Mouse (Mus musculus) myocyte (in vitro differentiated cells): ENCODE data around the gene Uaca.

Experiments used
- E2F4 ChIP-seq: IDR thresholded peaks from one replicate; pipeline ENCODE4 v1.6.1; 2011; ENCODE audit warnings: mild to moderate bottlenecking, control low read depth, moderate library complexity; ENCODE audit not compliant: insufficient read depth
- MAX ChIP-seq: IDR thresholded peaks from one replicate; pipeline ENCODE4 v1.6.1; 2011; ENCODE audit warnings: low read depth, mild to moderate bottlenecking, control low read depth
- MYOD1 ChIP-seq, 3 experiments: IDR thresholded peaks; one replicate each; pipeline ENCODE4 v1.6.1; 2011; ENCODE audit warnings: control low read depth in 2 of 3, low read depth in 2 of 3, mild to moderate bottlenecking in 2 of 3, moderate library complexity in 1 of 3; ENCODE audit not compliant: insufficient read length in 2 of 3, control insufficient read depth in 1 of 3
- MYOG ChIP-seq, 3 experiments: IDR thresholded peaks; one replicate each; pipeline ENCODE4 v1.6.1; 2011; ENCODE audit warnings: control low read depth in 2 of 3, low read depth in 2 of 3, mild to moderate bottlenecking in 2 of 3; ENCODE audit not compliant: insufficient read length in 2 of 3, control insufficient read depth in 1 of 3, insufficient read depth in 1 of 3
- POLR2A ChIP-seq: IDR thresholded peaks from one replicate; pipeline ENCODE4 v1.6.1; 2011; ENCODE audit warnings: low read depth, mild to moderate bottlenecking, control low read depth, moderate library complexity; ENCODE audit not compliant: insufficient read length
- POLR2AphosphoS2 ChIP-seq: IDR thresholded peaks from one replicate; pipeline ENCODE4 v1.6.1; 2011; ENCODE audit warnings: low read depth, control low read depth; ENCODE audit not compliant: insufficient read length
- TCF12 ChIP-seq: IDR thresholded peaks from one replicate; pipeline ENCODE4 v1.6.1; 2011; ENCODE audit warnings: mild to moderate bottlenecking, control low read depth; ENCODE audit not compliant: poor library complexity, insufficient read depth, severe bottlenecking
- USF1 ChIP-seq: IDR thresholded peaks from one replicate; pipeline ENCODE4 v1.6.1; 2011; ENCODE audit warnings: low read depth, mild to moderate bottlenecking, control low read depth, moderate library complexity

DNA sequence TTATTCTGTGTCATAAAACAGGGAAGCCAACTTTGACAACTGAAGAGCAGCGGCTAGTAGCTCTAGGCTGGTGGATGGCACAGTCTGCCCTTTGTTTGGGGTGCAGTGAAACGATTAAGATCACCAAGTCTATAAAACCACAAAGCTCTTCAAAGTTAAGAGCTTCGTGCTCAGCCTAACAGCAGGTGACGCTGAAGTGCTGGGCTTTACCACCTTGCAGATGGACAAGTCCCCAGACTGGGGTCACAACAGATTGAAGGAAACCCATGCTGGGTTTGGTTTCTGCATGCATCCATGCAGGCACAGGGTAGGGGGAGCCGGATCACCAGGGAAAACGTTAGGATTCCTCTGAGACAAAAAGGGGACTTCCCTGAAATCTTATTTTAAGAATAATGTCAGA lies 47.8 kb upstream of the Uaca start:
- TF ChIP-seq POLR2AphosphoS2 (no peak), MAX (no peak), USF1 (no peak), POLR2A (no peak), TCF12 (no peak), E2F4 (no peak), MYOD1 (IDR thresholded peaks at IDR 0.05; ENCODE audit: control insufficient read depth in 1 of 3, insufficient read length in 2 of 3, low read depth in 2 of 3) (no peak), MYOG (IDR thresholded peaks at IDR 0.05; ENCODE audit: control insufficient read depth in 1 of 3, insufficient read depth in 1 of 3, insufficient read length in 2 of 3, low read depth in 2 of 3) (no peak)
